Mouse (Mus musculus): ENCODE data around the gene Pter. TPM values are rescaled to one million over a fixed set of nuclear protein-coding genes. Genes with fewer than 3 reads are reported as not detected.

The Pter gene
- 0.05 and 0.07 TPM in 2 replicates for polyA plus RNA-seq (2012)

- peak within 1 kb of the TSS; percentile 71 for H3K4me3 ChIP-seq (replicated peaks)
- peaks cover 16% of the 10 kb centered on the region for H3K4me1 ChIP-seq (ENCODE audit: control insufficient read depth)
- TF ChIP-seq GATA1 (IDR thresholded peaks at IDR 0.05; ENCODE audit: low read length), result no peak
- TF ChIP-seq TAL1 (IDR thresholded peaks at IDR 0.05; ENCODE audit: low read length), result no peak
These were observed at the start of gene Pter for GRCm38 (mm10) chr2:12923804-12924591. Gene Pter, plus strand, starts transcription at chr2:12924041.

GRCm38 (mm10) chr2:12874232-12874631 is 49.6 kb upstream of the Pter start:
- Histone ChIP-seq H3K4me3 (replicated peaks) (no peak overlapping the region), H3K4me1 (ENCODE audit: control insufficient read depth) (no peaks in the 10 kb centered on the region), H3K27me3 (ENCODE audit: control insufficient read depth) (no peaks in the 10 kb centered on the region), H3K36me3 (ENCODE audit: control insufficient read depth) (no peaks in the 10 kb centered on the region), H3K9me3 (ENCODE audit: control insufficient read depth, low read length) (no peaks in the 10 kb centered on the region)
- TF ChIP-seq GATA1 (IDR thresholded peaks at IDR 0.05; ENCODE audit: low read length), result no peak
- TF ChIP-seq TAL1 (IDR thresholded peaks at IDR 0.05; ENCODE audit: low read length), result no peak

More at GRCm38 (mm10) chr2:12923804-12924591, at the start of gene Pter:
- Histone ChIP-seq H3K9me3 (ENCODE audit: control insufficient read depth, low read length) (no peaks in the 10 kb centered on the region), H3K27me3 (ENCODE audit: control insufficient read depth) (no peaks in the 10 kb centered on the region), H3K36me3 (ENCODE audit: control insufficient read depth) (no peaks in the 10 kb centered on the region)

- Histone ChIP-seq H3K4me1 (ENCODE audit: control insufficient read depth) (no peaks in the 10 kb centered on the region), H3K36me3 (ENCODE audit: control insufficient read depth) (no peaks in the 10 kb centered on the region), H3K9me3 (ENCODE audit: control insufficient read depth, low read length) (no peaks in the 10 kb centered on the region), H3K27me3 (ENCODE audit: control insufficient read depth) (no peaks in the 10 kb centered on the region), H3K4me3 (replicated peaks) (no peak overlapping the region)
- TF ChIP-seq TAL1 (IDR thresholded peaks at IDR 0.05; ENCODE audit: low read length) (no peak), GATA1 (IDR thresholded peaks at IDR 0.05; ENCODE audit: low read length) (no peak)
These were observed 44.3 kb upstream of the Pter start for GRCm38 (mm10) chr2:12879492-12879891.

GRCm38 (mm10) chr2:12881009-12881408 is 42.8 kb upstream of the Pter start:
- Histone ChIP-seq H3K27me3 (ENCODE audit: control insufficient read depth) (no peaks in the 10 kb centered on the region), H3K9me3 (ENCODE audit: control insufficient read depth, low read length) (no peaks in the 10 kb centered on the region), H3K4me3 (replicated peaks) (no peak overlapping the region), H3K36me3 (ENCODE audit: control insufficient read depth) (no peaks in the 10 kb centered on the region), H3K4me1 (ENCODE audit: control insufficient read depth) (no peaks in the 10 kb centered on the region)
- TF ChIP-seq TAL1 (IDR thresholded peaks at IDR 0.05; ENCODE audit: low read length), result no peak
- no peak for TF ChIP-seq GATA1 (IDR thresholded peaks at IDR 0.05; ENCODE audit: low read length)

GRCm38 (mm10) chr2:12883276-12883914 is 40.4 kb upstream of the Pter start:
- H3K9me3 ChIP-seq (ENCODE audit: control insufficient read depth, low read length), result no peaks in the 10 kb centered on the region
- H3K27me3 ChIP-seq (ENCODE audit: control insufficient read depth), result no peaks in the 10 kb centered on the region
- no peaks in the 10 kb centered on the region for H3K4me1 ChIP-seq (ENCODE audit: control insufficient read depth)
- TF ChIP-seq TAL1 (IDR thresholded peaks at IDR 0.05; ENCODE audit: low read length), result no peak
- TF ChIP-seq GATA1 (IDR thresholded peaks at IDR 0.05; ENCODE audit: low read length), result no peak
- H3K36me3 ChIP-seq (ENCODE audit: control insufficient read depth), result no peaks in the 10 kb centered on the region
- no peak overlapping the region for H3K4me3 ChIP-seq (replicated peaks)

GRCm38 (mm10) chr2:12887015-12887414 is 36.8 kb upstream of the Pter start:
- TF ChIP-seq TAL1 (IDR thresholded peaks at IDR 0.05; ENCODE audit: low read length), result no peak
- TF ChIP-seq GATA1 (IDR thresholded peaks at IDR 0.05; ENCODE audit: low read length), result no peak
- Histone ChIP-seq H3K27me3 (ENCODE audit: control insufficient read depth) (no peaks in the 10 kb centered on the region), H3K4me1 (ENCODE audit: control insufficient read depth) (no peaks in the 10 kb centered on the region), H3K36me3 (ENCODE audit: control insufficient read depth) (no peaks in the 10 kb centered on the region), H3K4me3 (replicated peaks) (no peak overlapping the region), H3K9me3 (ENCODE audit: control insufficient read depth, low read length) (no peaks in the 10 kb centered on the region)

- no peaks in the 10 kb centered on the region for H3K4me1 ChIP-seq (ENCODE audit: control insufficient read depth)
- no peak overlapping the region for H3K4me3 ChIP-seq (replicated peaks)
- TF ChIP-seq GATA1 (IDR thresholded peaks at IDR 0.05; ENCODE audit: low read length), result no peak
- no peak for TF ChIP-seq TAL1 (IDR thresholded peaks at IDR 0.05; ENCODE audit: low read length)
- no peaks in the 10 kb centered on the region for H3K27me3 ChIP-seq (ENCODE audit: control insufficient read depth)
- H3K36me3 ChIP-seq (ENCODE audit: control insufficient read depth), result no peaks in the 10 kb centered on the region
- no peaks in the 10 kb centered on the region for H3K9me3 ChIP-seq (ENCODE audit: control insufficient read depth, low read length)
These were observed 18.1 kb upstream of the Pter start for GRCm38 (mm10) chr2:12905786-12906185.

- Histone ChIP-seq H3K36me3 (ENCODE audit: control insufficient read depth) (no peaks in the 10 kb centered on the region), H3K4me1 (ENCODE audit: control insufficient read depth) (peaks cover 16% of the 10 kb centered on the region), H3K27me3 (ENCODE audit: control insufficient read depth) (no peaks in the 10 kb centered on the region), H3K9me3 (ENCODE audit: control insufficient read depth, low read length) (no peaks in the 10 kb centered on the region), H3K4me3 (replicated peaks) (no peak overlapping the region)
- TF ChIP-seq TAL1 (IDR thresholded peaks at IDR 0.05; ENCODE audit: low read length), result no peak
- no peak for TF ChIP-seq GATA1 (IDR thresholded peaks at IDR 0.05; ENCODE audit: low read length)
These were observed 1.8 kb downstream of the Pter start for GRCm38 (mm10) chr2:12925643-12926042.

- no peaks in the 10 kb centered on the region for H3K9me3 ChIP-seq (ENCODE audit: control insufficient read depth, low read length)
- no peak overlapping the region for H3K4me3 ChIP-seq (replicated peaks)
- TF ChIP-seq GATA1 (IDR thresholded peaks at IDR 0.05; ENCODE audit: low read length) (no peak), TAL1 (IDR thresholded peaks at IDR 0.05; ENCODE audit: low read length) (no peak)
- no peaks in the 10 kb centered on the region for H3K27me3 ChIP-seq (ENCODE audit: control insufficient read depth)
- H3K36me3 ChIP-seq (ENCODE audit: control insufficient read depth), result peaks cover 2% of the 10 kb centered on the region; the same call in 1 of the 2 replicates
- H3K4me1 ChIP-seq (ENCODE audit: control insufficient read depth), result peaks cover 2% of the 10 kb centered on the region; the same call in 1 of the 2 replicates
These were observed 6.5 kb downstream of the Pter start for GRCm38 (mm10) chr2:12930338-12930737.
